Mouse (Mus musculus) testis, adult 2 months (tissue): ENCODE measurements around the gene Adcy9.

Source experiments
- CTCF ChIP-seq: fragments of 200-500 bp; IDR thresholded peaks from 2 replicates; pipeline ENCODE4 v1.5.1; 2012; ENCODE audit warnings: low read depth, mild to moderate bottlenecking, inconsistent platforms, low read length, moderate library complexity; ENCODE audit not compliant: control insufficient read depth, insufficient read depth, insufficient replicate concordance
- POLR2A ChIP-seq: fragments of 200-500 bp; IDR thresholded peaks from 2 replicates; pipeline ENCODE4 v1.6.1; 2012; ENCODE audit warnings: low read depth, mild to moderate bottlenecking, inconsistent platforms, low read length, moderate library complexity; ENCODE audit not compliant: control insufficient read depth

GRCm38 (mm10) chr16:4418072-4418471 lies 2.2 kb downstream of the Adcy9 start:
- TF ChIP-seq CTCF (no peak), POLR2A (no peak)
